Mouse (Mus musculus) gastrocnemius, adult 18-20 months (tissue): ENCODE measurements at regions not wholly inside any gene's neighbourhood (a gene's known extent, or its start where the extent isn't known, plus 50 kb on each side); places are given as distances from the start of the nearest gene placed in this dataset. TPM values are rescaled to one million over a fixed set of nuclear protein-coding genes. Genes with fewer than 3 reads are reported as not detected.

Experiments
- DNase-seq: peaks from one replicate; pipeline ENCODE4 v3.0.0; 2021; ENCODE audit warnings: low spot score
- microRNA-seq: library from miRNA; unstranded; fragments of <30 nt; microRNA quantifications from one replicate; pipeline ENCODE4 v1.2.0, GENCODE M21; 2021

DNA sequence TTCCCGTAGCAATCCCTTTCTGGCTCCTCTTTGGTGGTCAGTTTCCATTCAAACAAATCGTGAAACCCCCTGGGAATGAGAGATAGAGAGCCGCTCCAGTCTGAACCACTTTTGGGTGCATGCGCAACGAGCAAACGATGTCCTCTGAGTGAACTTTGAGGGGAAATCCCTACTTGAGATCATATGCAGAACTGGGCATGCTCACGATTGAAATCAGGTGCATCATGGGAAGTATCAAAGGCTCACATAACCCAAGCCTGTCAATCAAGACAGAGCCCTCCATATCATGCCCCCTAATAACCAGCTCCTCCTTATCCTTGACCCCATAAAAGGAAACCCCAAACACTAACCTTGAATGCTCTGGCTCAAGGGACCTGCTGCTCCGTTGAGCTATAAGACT lies 59.1 kb upstream of the Dio3 start:
- DNase-seq: no peak

GRCm38 (mm10) chr12:110220516-110220915 lies 58.4 kb upstream of the Dio3 start:
- DNase-seq: no peak

- no peak for DNase-seq
Measured at GRCm38 (mm10) chr12:110221184-110221583, 57.7 kb upstream of the Dio3 start.

DNA sequence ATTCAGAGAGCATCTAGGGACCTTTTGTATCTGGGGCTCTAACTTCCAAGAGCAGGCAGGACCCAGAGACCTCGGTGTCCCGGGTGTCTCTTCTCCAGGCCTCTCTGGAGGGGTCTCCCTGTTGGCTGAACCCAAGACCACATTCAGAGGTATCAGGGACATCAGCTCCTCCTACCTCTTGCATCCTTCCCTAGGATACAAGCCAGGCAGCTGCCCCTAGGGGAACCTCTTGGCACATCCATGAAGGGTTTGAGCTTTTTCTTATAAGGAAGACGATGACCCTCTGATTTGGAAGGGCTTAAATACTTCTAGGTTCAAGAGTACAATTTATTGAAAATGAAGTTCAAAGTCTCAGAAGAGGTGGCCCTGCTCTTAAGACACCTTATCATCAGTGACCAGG lies 57.2 kb upstream of the Dio3 start:
- DNase-seq: no peak

DNA sequence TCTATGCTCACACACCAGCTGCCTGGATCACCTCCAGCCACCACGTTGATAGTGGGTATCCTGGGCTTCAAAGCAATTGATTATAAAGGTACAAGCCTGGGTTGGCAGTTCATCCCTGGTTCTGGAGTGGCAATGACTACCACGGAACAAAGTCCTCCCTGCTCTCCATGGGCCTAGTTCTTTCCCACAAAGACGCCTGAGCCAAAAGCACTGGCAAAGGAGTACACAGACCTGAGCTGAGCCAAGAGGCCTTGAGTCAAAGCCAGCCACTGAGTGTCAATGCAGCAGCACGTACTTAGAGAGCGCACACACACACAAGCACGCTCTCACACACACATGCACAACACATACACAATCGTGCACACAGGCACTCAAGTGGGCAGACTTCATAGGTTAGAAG lies 54.6 kb upstream of the Dio3 start:
- peak; percentile 41 for DNase-seq

DNA sequence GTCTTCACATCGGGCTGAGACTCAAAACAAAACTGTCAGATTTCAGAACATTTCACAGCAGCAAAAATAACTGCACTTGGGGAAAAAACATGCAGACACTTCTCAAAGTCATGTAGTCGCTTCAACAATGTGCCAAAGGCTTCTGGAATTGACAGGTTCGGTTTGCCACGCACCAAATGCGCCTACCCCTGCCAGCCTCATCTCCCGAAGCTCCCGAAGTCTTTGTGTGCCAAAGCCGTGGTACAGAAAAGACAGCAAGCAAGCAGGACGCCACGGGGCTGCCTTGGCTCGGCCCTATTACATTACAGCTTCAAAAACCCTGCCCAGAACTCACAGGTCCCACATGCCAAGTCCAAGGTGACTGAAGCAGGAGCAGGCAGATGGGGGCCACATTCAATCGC lies 50.9 kb upstream of the Dio3 start:
- no peak for DNase-seq

Small RNAs in the stretch of these regions (microRNA-seq; reads per million reads assigned to microRNA genes)
- gene Gm24321: not detected
- gene Gm25252: not detected
- gene Gm25750: not detected
- not detected for gene Gm27379
- not detected for gene Gm44322
- 26.9 reads per million, percentile 40 among the genes with 10 or more reads in this experiment for gene Mir1193
- not detected for gene Mir1197
- gene Mir134: 33.8 reads per million, percentile 44 among the genes with 10 or more reads in this experiment
- gene Mir154: 102 reads per million, percentile 60 among the genes with 10 or more reads in this experiment
- not detected for gene Mir299a
- gene Mir299b: not detected
- gene Mir300: 9.9 reads per million, percentile 24 among the genes with 10 or more reads in this experiment
- 4.4 reads per million, percentile 8 among the genes with 10 or more reads in this experiment for gene Mir3072
- 6.5 reads per million, percentile 15 among the genes with 10 or more reads in this experiment for gene Mir323
- gene Mir329: 39.2 reads per million, percentile 46 among the genes with 10 or more reads in this experiment
- gene Mir369: 80.8 reads per million, percentile 57 among the genes with 10 or more reads in this experiment
- not detected for gene Mir376a
- 10.2 reads per million, percentile 24 among the genes with 10 or more reads in this experiment for gene Mir376b
- gene Mir376c: 26.6 reads per million, percentile 40 among the genes with 10 or more reads in this experiment
- 5.8 reads per million, percentile 13 among the genes with 10 or more reads in this experiment for gene Mir377
- 649 reads per million, percentile 78 among the genes with 10 or more reads in this experiment for gene Mir379
- not detected for gene Mir380
- 23.2 reads per million, percentile 38 among the genes with 10 or more reads in this experiment for gene Mir381
- 145 reads per million, percentile 63 among the genes with 10 or more reads in this experiment for gene Mir382
- gene Mir409: not detected
- gene Mir410: 1.4 reads per million
- gene Mir411: 1,067 reads per million, percentile 84 among the genes with 10 or more reads in this experiment
- 2.4 reads per million for gene Mir412
- gene Mir453: not detected
- 52.2 reads per million, percentile 51 among the genes with 10 or more reads in this experiment for gene Mir485
- gene Mir487b: 92.4 reads per million, percentile 58 among the genes with 10 or more reads in this experiment
- 8.9 reads per million, percentile 21 among the genes with 10 or more reads in this experiment for gene Mir494
- 5.5 reads per million, percentile 12 among the genes with 10 or more reads in this experiment for gene Mir495
- 12.6 reads per million, percentile 28 among the genes with 10 or more reads in this experiment for gene Mir496a
- gene Mir539: not detected
- 179 reads per million, percentile 66 among the genes with 10 or more reads in this experiment for gene Mir541
- gene Mir543: 21.1 reads per million, percentile 37 among the genes with 10 or more reads in this experiment
- not detected for gene Mir544
- not detected for gene Mir654
- gene Mir666: 6.5 reads per million, percentile 15 among the genes with 10 or more reads in this experiment
- gene Mir667: 24.2 reads per million, percentile 39 among the genes with 10 or more reads in this experiment
- 9.9 reads per million, percentile 24 among the genes with 10 or more reads in this experiment for gene Mir668
- gene Mir679: 6.1 reads per million, percentile 14 among the genes with 10 or more reads in this experiment
- gene Mir758: not detected
- not detected for gene Mir882
